Mouse (Mus musculus): Measurements from ENCODE around the gene Gda.

GRCm38 (mm10) chr19:21381696-21382095 lies 91.5 kb downstream of the Gda start:
- TF ChIP-seq CTCF (IDR thresholded peaks at IDR 0.05; ENCODE audit: control insufficient read depth, insufficient read depth, insufficient replicate concordance, low read depth, low read length) (no peak), POLR2A (IDR thresholded peaks at IDR 0.05; ENCODE audit: control insufficient read depth, low read depth, low read length) (no peak)

Data from testis, adult 2 months (tissue).